Mouse (Mus musculus): Measurements from ENCODE around the gene Zfp961.

DNA sequence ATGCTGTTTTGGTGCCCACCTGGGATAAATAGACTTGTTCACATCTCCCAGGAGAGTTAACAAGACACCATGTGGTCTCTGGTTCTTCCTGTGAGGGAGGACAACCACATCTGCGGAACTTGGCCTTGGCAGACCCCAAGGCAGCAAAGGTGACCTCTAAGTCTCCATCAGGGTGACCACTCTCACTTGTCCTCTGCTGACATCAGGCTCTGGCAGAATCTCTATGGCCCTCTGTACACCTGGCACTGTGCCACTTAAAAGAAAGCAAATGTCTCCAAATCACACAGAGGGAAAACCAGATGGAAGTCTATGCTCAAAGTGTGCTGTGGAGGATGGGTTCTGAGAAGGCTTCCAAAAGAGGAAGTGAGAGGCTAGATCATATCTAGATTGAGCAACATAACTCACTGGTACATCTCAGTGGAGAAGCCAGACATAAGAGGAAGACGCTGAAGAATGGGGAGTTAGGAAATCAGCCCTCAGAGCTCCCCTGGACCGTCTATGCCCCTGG, 57.4 kb downstream of the Zfp961 start:
- TF ChIP-seq CTCF (IDR thresholded peaks at IDR 0.05; ENCODE audit: borderline replicate concordance, insufficient read depth, low read depth, low read length) = no peak
- TF ChIP-seq POLR2A (IDR thresholded peaks at IDR 0.05; ENCODE audit: borderline replicate concordance, insufficient read depth, low read length) = no peak

All from cerebellum, adult 2 months (tissue).